ENCODE assay signal across 10 mouse cellular contexts in genomic region chr5:100847143-100847542, GRCm38 (mm10). TPM values are rescaled to one million over a fixed set of nuclear protein-coding genes. Genes with fewer than 3 reads are reported as not detected.
DNase-seq lines count a peak whose midpoint lies in the region; ATAC-seq lines count a peak whose summit lies in the region.
"Had no signal": no experiment of that assay in that cellular context is flagged by ENCODE, and none has a peak within 500 bp of the region (broad histone marks: within the 10 kb centered on the region; RNA-seq: fewer than 3 reads in every experiment).

No protein-coding gene starts in this region.

- H3K27ac ChIP-seq in hindbrain, embryonic 14.5 days: no peak overlapping the region
- no peak overlapping the region for H3K27ac ChIP-seq in midbrain, embryonic 15.5 days

- H3K27me3 ChIP-seq in hindbrain, embryonic 14.5 days (ENCODE audit: control insufficient read depth, insufficient read depth, low read length): peaks cover 64% of the 10 kb centered on the region
- H3K27me3 ChIP-seq in midbrain, embryonic 15.5 days (replicated peaks): peaks cover 43% of the 10 kb centered on the region

- peak overlapping the region; percentile 42 for H3K4me3 ChIP-seq in hindbrain, embryonic 14.5 days (replicated peaks; ENCODE audit: low read length)
- H3K4me3 ChIP-seq in midbrain, embryonic 15.5 days: peak overlapping the region; percentile 53

- H3K4me1 ChIP-seq in hindbrain, embryonic 14.5 days (replicated peaks; ENCODE audit: control insufficient read depth, insufficient read depth, low read length): peaks cover 14% of the 10 kb centered on the region
- peaks cover 19% of the 10 kb centered on the region for H3K4me1 ChIP-seq in midbrain, embryonic 15.5 days

- DNase-seq in kidney, adult 9 months: peak; percentile 23
- DNase-seq in kidney, adult 18-20 months: no peak
- peak; percentile 42 for DNase-seq in MN1 (ENCODE audit: low spot score)
- DNase-seq in hindbrain, embryonic 14.5 days (ENCODE audit: low spot score): no peak
- DNase-seq in embryo, embryonic 11 days: no peak
- no peak for DNase-seq in urinary bladder, postnatal 25 days (ENCODE audit: low spot score)
- no peak for DNase-seq in Muller cell, postnatal 12 days (ENCODE audit: inconsistent ontology term)
- DNase-seq: thymus, postnatal 25 days had no signal

- no peak for ATAC-seq in hindbrain, embryonic 14.5 days (ENCODE audit: low FRiP score)
- ATAC-seq in midbrain, embryonic 15.5 days (replicated peaks): no peak

- H3K9me3 ChIP-seq in hindbrain, embryonic 14.5 days (ENCODE audit: control insufficient read depth, low read length): 0 out of 2 replicates have a peak, but pooled peaks cover 1% of the 10 kb centered on the region
- H3K9me3 ChIP-seq in midbrain, embryonic 15.5 days: 0 out of 2 replicates have a peak, but pooled peaks cover 3% of the 10 kb centered on the region

- peak overlapping the region; percentile 47; the same call in 1 of the 2 replicates for H3K9ac ChIP-seq in hindbrain, embryonic 14.5 days
- no peak overlapping the region for H3K9ac ChIP-seq in midbrain, embryonic 15.5 days

- no peaks in the 10 kb centered on the region for H3K36me3 ChIP-seq in hindbrain, embryonic 14.5 days (replicated peaks; ENCODE audit: control insufficient read depth, insufficient read depth)
- no peaks in the 10 kb centered on the region for H3K36me3 ChIP-seq in midbrain, embryonic 15.5 days (replicated peaks)

- H3K4me2 ChIP-seq in hindbrain, embryonic 14.5 days (replicated peaks): peak overlapping the region; percentile 82
- H3K4me2 ChIP-seq in midbrain, embryonic 15.5 days: peak overlapping the region; percentile 99

- 17% methylated on average over 2 of the region's 2 CpGs for WGBS in hindbrain, embryonic 14.5 days
- WGBS in midbrain, embryonic 15.5 days: 15% methylated on average over 2 of the region's 2 CpGs

RNA-seq across cellular contexts. Expression of gene Gpat3, which starts 1.6 kb away (rescaled TPM):
- 1.4 and 1.9 TPM in 2 replicates for polyA plus RNA-seq in hindbrain, embryonic 14.5 days (2014; fragmentation: Nextera tagmentation; extraction: Ambion mirVana)
- polyA plus RNA-seq in midbrain, embryonic 15.5 days (2015; fragmentation: Nextera tagmentation; extraction: Ambion mirVana): 0.36 and 0.41 TPM in 2 replicates
- polyA plus RNA-seq: erythroblast, embryonic 14.5 days had no signal

RNA-seq across cellular contexts. Expression of gene Abraxas1, which starts 26.4 kb away (rescaled TPM):
- polyA plus RNA-seq in hindbrain, embryonic 14.5 days (2014; fragmentation: Nextera tagmentation; extraction: Ambion mirVana): 11.4 and 14.9 TPM in 2 replicates
- 12.8 and 13.2 TPM in 2 replicates for polyA plus RNA-seq in midbrain, embryonic 15.5 days (2015; fragmentation: Nextera tagmentation; extraction: Ambion mirVana)

RNA-seq across cellular contexts. Expression of gene Mrps18c, which starts 48.7 kb away (rescaled TPM):
- polyA plus RNA-seq in hindbrain, embryonic 14.5 days (2014; fragmentation: Nextera tagmentation; extraction: Ambion mirVana): 142 and 160 TPM in 2 replicates
- polyA plus RNA-seq in midbrain, embryonic 15.5 days (2015; fragmentation: Nextera tagmentation; extraction: Ambion mirVana): 140 and 144 TPM in 2 replicates

RNA-seq across cellular contexts. Expression of gene Helq, which starts 48.7 kb away (rescaled TPM):
- polyA plus RNA-seq in hindbrain, embryonic 14.5 days (2014; fragmentation: Nextera tagmentation; extraction: Ambion mirVana): 20.1 and 23.8 TPM in 2 replicates
- 22.2 and 22.6 TPM in 2 replicates for polyA plus RNA-seq in midbrain, embryonic 15.5 days (2015; fragmentation: Nextera tagmentation; extraction: Ambion mirVana)

Comparison
In these comparisons a context has a peak if more than half of its experiments do, and no peak if none do; other contexts are left out.
1. DNase-seq: peak in kidney, adult 9 months (single experiment) and MN1 (single experiment); none in kidney, adult 18-20 months (single experiment), hindbrain, embryonic 14.5 days (single experiment), embryo, embryonic 11 days (single experiment), urinary bladder, postnatal 25 days (single experiment) and Muller cell, postnatal 12 days (single experiment).